Mouse (Mus musculus) midbrain, embryonic 15.5 days (tissue): ENCODE results near the gene Mrtfb. TPM values are rescaled to one million over a fixed set of nuclear protein-coding genes. Genes with fewer than 3 reads are reported as not detected.

Experiments used
- ATAC-seq: fragments of 200-750 bp; cut with Nextera tagmentation; replicated peaks from 2 replicates; pipeline ENCODE4 v1.8.0; 2017; ENCODE audit warnings: moderate TSS enrichment
- H3K27ac ChIP-seq: fragments of 300-500 bp; sonication (generic); 2 replicates; pipeline ENCODE4 v1.5.1; 2015; ENCODE audit warnings: mild to moderate bottlenecking, inconsistent platforms
- H3K27me3 ChIP-seq: fragments of 300-500 bp; sonication (generic); replicated peaks from 2 replicates; pipeline ENCODE4 v1.6.1; 2015; ENCODE audit warnings: inconsistent platforms
- H3K36me3 ChIP-seq: fragments of 300-500 bp; sonication (generic); replicated peaks from 2 replicates; pipeline ENCODE4 v1.6.1; 2015; ENCODE audit warnings: inconsistent platforms
- H3K4me1 ChIP-seq: fragments of 300-500 bp; sonication (generic); 2 replicates; pipeline ENCODE4 v1.6.1; 2015; ENCODE audit warnings: inconsistent platforms
- H3K4me2 ChIP-seq: fragments of 300-500 bp; sonication (generic); 2 replicates; pipeline ENCODE4 v1.6.1; 2015; ENCODE audit warnings: inconsistent platforms, mild to moderate bottlenecking, moderate library complexity
- H3K4me3 ChIP-seq: fragments of 300-500 bp; sonication (generic); 2 replicates; pipeline ENCODE4 v1.5.1; 2015; ENCODE audit warnings: mild to moderate bottlenecking, inconsistent platforms
- H3K9ac ChIP-seq: fragments of 300-500 bp; sonication (generic); 2 replicates; pipeline ENCODE4 v1.6.1; 2015; ENCODE audit warnings: mild to moderate bottlenecking, inconsistent platforms
- H3K9me3 ChIP-seq: fragments of 300-500 bp; sonication (generic); 2 replicates; pipeline ENCODE4 v1.6.1; 2016; ENCODE audit warnings: inconsistent platforms
- WGBS: fragments of 180-500 bp; shearing (Covaris S2); methylation state at CpG from one replicate; pipeline ENCODE4 v1.1.7; 2015; ENCODE audit warnings: mixed read lengths; 5-methylcytosine and 5-hydroxymethylcytosine counted together
- polyA plus RNA-seq: library from polyadenylated mRNA; unstranded; fragments of >200 nt; fragmentation: Nextera tagmentation; extraction: Ambion mirVana; gene quantifications from 2 replicates; pipeline ENCODE4 v1.2.1, GENCODE M21; 2015

The Mrtfb gene
- polyA plus RNA-seq, 1 experiment from 2014 or later: 14.0 TPM

- no peak for ATAC-seq
- H3K4me1 ChIP-seq: no peaks in the 10 kb centered on the region
- WGBS: 91% methylated on average over 5 of the region's 5 CpGs
Observed at GRCm38 (mm10) chr16:13378157-13378556, 121.9 kb downstream of the Mrtfb start.

GRCm38 (mm10) chr16:13379865-13380264, 123.6 kb downstream of the Mrtfb start:
- Histone ChIP-seq H3K9me3 (no peaks in the 10 kb centered on the region), H3K4me2 (no peak overlapping the region), H3K27ac (no peak overlapping the region), H3K27me3 (no peaks in the 10 kb centered on the region), H3K4me1 (no peaks in the 10 kb centered on the region), H3K36me3 (no peaks in the 10 kb centered on the region), H3K9ac (no peak overlapping the region), H3K4me3 (no peak overlapping the region)
- ATAC-seq: no peak
- WGBS: 88% methylated on average over 2 of the region's 2 CpGs

More at GRCm38 (mm10) chr16:13378157-13378556, 121.9 kb downstream of the Mrtfb start:
- Histone ChIP-seq H3K36me3 (no peaks in the 10 kb centered on the region), H3K4me2 (no peak overlapping the region), H3K27me3 (no peaks in the 10 kb centered on the region), H3K9ac (no peak overlapping the region), H3K4me3 (no peak overlapping the region), H3K27ac (no peak overlapping the region), H3K9me3 (no peaks in the 10 kb centered on the region)

- Histone ChIP-seq H3K27ac (no peak overlapping the region), H3K9me3 (no peaks in the 10 kb centered on the region), H3K4me1 (no peaks in the 10 kb centered on the region), H3K4me3 (no peak overlapping the region), H3K9ac (no peak overlapping the region), H3K27me3 (no peaks in the 10 kb centered on the region), H3K36me3 (0 out of 2 replicates have a peak, but pooled peaks cover 11% of the 10 kb centered on the region), H3K4me2 (no peak overlapping the region)
- no peak for ATAC-seq
- WGBS: 89% methylated on average over 2 of the region's 2 CpGs
Observed at GRCm38 (mm10) chr16:13381771-13382170, 125.5 kb downstream of the Mrtfb start.

GRCm38 (mm10) chr16:13387306-13387705, 131.0 kb downstream of the Mrtfb start:
- WGBS: 93% methylated on average over 4 of the region's 4 CpGs
- no peak overlapping the region for H3K4me3 ChIP-seq
- H3K9ac ChIP-seq: no peak overlapping the region
- H3K9me3 ChIP-seq: no peaks in the 10 kb centered on the region
- no peak overlapping the region for H3K27ac ChIP-seq
- no peak overlapping the region for H3K4me2 ChIP-seq
- H3K27me3 ChIP-seq: no peaks in the 10 kb centered on the region
- no peak for ATAC-seq
- 0 out of 2 replicates have a peak, but pooled peaks cover 11% of the 10 kb centered on the region for H3K36me3 ChIP-seq
- H3K4me1 ChIP-seq: no peaks in the 10 kb centered on the region

GRCm38 (mm10) chr16:13400375-13400774, 144.1 kb downstream of the Mrtfb start:
- Histone ChIP-seq H3K4me2 (no peak overlapping the region), H3K27me3 (no peaks in the 10 kb centered on the region), H3K9me3 (no peaks in the 10 kb centered on the region), H3K9ac (no peak overlapping the region), H3K36me3 (peaks cover 27% of the 10 kb centered on the region; the same call in 1 of the 2 replicates), H3K4me3 (no peak overlapping the region), H3K27ac (no peak overlapping the region), H3K4me1 (no peaks in the 10 kb centered on the region)
- no peak for ATAC-seq
- 82% methylated on average over 2 of the region's 2 CpGs for WGBS

- Histone ChIP-seq H3K4me2 (no peak overlapping the region), H3K9me3 (no peaks in the 10 kb centered on the region), H3K27me3 (no peaks in the 10 kb centered on the region), H3K4me1 (no peaks in the 10 kb centered on the region), H3K4me3 (no peak overlapping the region), H3K27ac (no peak overlapping the region), H3K9ac (no peak overlapping the region), H3K36me3 (peaks cover 33% of the 10 kb centered on the region; the same call in 1 of the 2 replicates)
- 84% methylated on average over 5 of the region's 5 CpGs for WGBS
- ATAC-seq: no peak
Observed at GRCm38 (mm10) chr16:13401591-13401990, 145.3 kb downstream of the Mrtfb start.

GRCm38 (mm10) chr16:13404656-13405055, 148.4 kb downstream of the Mrtfb start:
- Histone ChIP-seq H3K4me2 (no peak overlapping the region), H3K4me1 (no peaks in the 10 kb centered on the region), H3K27ac (no peak overlapping the region), H3K27me3 (no peaks in the 10 kb centered on the region), H3K9ac (no peak overlapping the region), H3K9me3 (no peaks in the 10 kb centered on the region), H3K4me3 (no peak overlapping the region), H3K36me3 (peaks cover 13% of the 10 kb centered on the region; the same call in 1 of the 2 replicates)
- WGBS: 86% methylated on average over 6 of the region's 6 CpGs
- no peak for ATAC-seq

GRCm38 (mm10) chr16:13405403-13405802, 149.1 kb downstream of the Mrtfb start:
- 91% methylated on average over 2 of the region's 2 CpGs for WGBS
- no peak overlapping the region for H3K4me3 ChIP-seq
- H3K9ac ChIP-seq: no peak overlapping the region
- 0 out of 2 replicates have a peak, but pooled peaks cover 7% of the 10 kb centered on the region for H3K36me3 ChIP-seq
- H3K9me3 ChIP-seq: no peaks in the 10 kb centered on the region
- H3K27me3 ChIP-seq: no peaks in the 10 kb centered on the region
- H3K4me1 ChIP-seq: no peaks in the 10 kb centered on the region
- H3K27ac ChIP-seq: no peak overlapping the region
- no peak for ATAC-seq
- H3K4me2 ChIP-seq: no peak overlapping the region

GRCm38 (mm10) chr16:13409530-13410163, 153.4 kb downstream of the Mrtfb start:
- no peaks in the 10 kb centered on the region for H3K9me3 ChIP-seq
- 74% methylated on average over 4 of the region's 4 CpGs for WGBS

GRCm38 (mm10) chr16:13410760-13411159, 154.5 kb downstream of the Mrtfb start:
- H3K4me2 ChIP-seq: no peak overlapping the region
- H3K27ac ChIP-seq: no peak overlapping the region
- no peaks in the 10 kb centered on the region for H3K27me3 ChIP-seq
- H3K4me1 ChIP-seq: no peaks in the 10 kb centered on the region
- 90% methylated on average over 2 of the region's 2 CpGs for WGBS
- no peak for ATAC-seq
- no peak overlapping the region for H3K9ac ChIP-seq
- H3K4me3 ChIP-seq: no peak overlapping the region
- no peaks in the 10 kb centered on the region for H3K9me3 ChIP-seq
- peaks cover 19% of the 10 kb centered on the region; the same call in 1 of the 2 replicates for H3K36me3 ChIP-seq

More at GRCm38 (mm10) chr16:13409530-13410163, 153.4 kb downstream of the Mrtfb start:
- no peaks in the 10 kb centered on the region for H3K27me3 ChIP-seq
- H3K27ac ChIP-seq: no peak overlapping the region
- peak; percentile 90 for ATAC-seq
- H3K4me3 ChIP-seq: no peak overlapping the region
- no peak overlapping the region for H3K9ac ChIP-seq
- H3K36me3 ChIP-seq: peaks cover 20% of the 10 kb centered on the region; the same call in 1 of the 2 replicates
- no peaks in the 10 kb centered on the region for H3K4me1 ChIP-seq
- no peak overlapping the region for H3K4me2 ChIP-seq

GRCm38 (mm10) chr16:13411531-13411930, 155.2 kb downstream of the Mrtfb start:
- H3K27me3 ChIP-seq: no peaks in the 10 kb centered on the region
- peaks cover 14% of the 10 kb centered on the region; the same call in 1 of the 2 replicates for H3K36me3 ChIP-seq
- no peak for ATAC-seq
- H3K4me3 ChIP-seq: no peak overlapping the region
- WGBS: 95% methylated on average over 4 of the region's 4 CpGs
- H3K9me3 ChIP-seq: no peaks in the 10 kb centered on the region
- H3K9ac ChIP-seq: no peak overlapping the region
- H3K4me1 ChIP-seq: no peaks in the 10 kb centered on the region
- no peak overlapping the region for H3K27ac ChIP-seq
- H3K4me2 ChIP-seq: no peak overlapping the region

GRCm38 (mm10) chr16:13414566-13414965, 158.3 kb downstream of the Mrtfb start:
- Histone ChIP-seq H3K9me3 (no peaks in the 10 kb centered on the region), H3K4me3 (no peak overlapping the region), H3K9ac (no peak overlapping the region), H3K36me3 (peaks cover 14% of the 10 kb centered on the region; the same call in 1 of the 2 replicates), H3K4me1 (no peaks in the 10 kb centered on the region), H3K27ac (no peak overlapping the region), H3K4me2 (no peak overlapping the region), H3K27me3 (no peaks in the 10 kb centered on the region)
- 97% methylated on average over 7 of the region's 7 CpGs for WGBS
- no peak for ATAC-seq

GRCm38 (mm10) chr16:13414972-13415371, 158.7 kb downstream of the Mrtfb start:
- Histone ChIP-seq H3K4me2 (no peak overlapping the region), H3K27ac (no peak overlapping the region), H3K4me3 (no peak overlapping the region), H3K4me1 (no peaks in the 10 kb centered on the region), H3K9me3 (no peaks in the 10 kb centered on the region), H3K27me3 (no peaks in the 10 kb centered on the region), H3K36me3 (peaks cover 14% of the 10 kb centered on the region; the same call in 1 of the 2 replicates), H3K9ac (no peak overlapping the region)
- 95% methylated on average over 4 of the region's 4 CpGs for WGBS
- ATAC-seq: no peak
